Mouse (Mus musculus) erythroblast, embryonic 14.5 days (primary cell): ENCODE measurements around the gene Golm1.

ENCODE experiments used
- GATA1 ChIP-seq: IDR thresholded peaks from 2 replicates; pipeline ENCODE4 v1.6.1; 2012; ENCODE audit warnings: low read length, inconsistent platforms, mixed read lengths
- TAL1 ChIP-seq: IDR thresholded peaks from 3 replicates; pipeline ENCODE4 v1.6.1; 2012; ENCODE audit warnings: low read length, inconsistent platforms, mixed read lengths

GRCm38 (mm10) chr13:59668501-59669093, 7.0 kb downstream of the Golm1 start:
- TF ChIP-seq TAL1, result no peak
- peak; percentile 30; the same call in 1 of the 2 replicates for TF ChIP-seq GATA1
